ENCODE assay signal across 21 mouse cellular contexts in genomic region chr8:69772106-69772505, GRCm38 (mm10). TPM values are rescaled to one million over a fixed set of nuclear protein-coding genes. Genes with fewer than 3 reads are reported as not detected.
A peak's percentile ranks its signal among the peaks of the same experiment; 100 is the strongest.
DNase-seq lines count a peak whose midpoint lies in the region; ATAC-seq and TF ChIP-seq lines count a peak whose summit lies in the region.
"Had no signal": no experiment of that assay in that cellular context is flagged by ENCODE, and none has a peak within 500 bp of the region (broad histone marks: within the 10 kb centered on the region; RNA-seq: fewer than 3 reads in every experiment).

No protein-coding gene starts in this region.

- TF ChIP-seq EP300 in heart, adult 2 months (IDR thresholded peaks at IDR 0.05; ENCODE audit: insufficient read depth, low read depth, low read length): no peak

- peaks cover 30% of the 10 kb centered on the region for H3K36me3 ChIP-seq in heart, embryonic 12.5 days
- peaks cover 4% of the 10 kb centered on the region for H3K36me3 ChIP-seq in heart, adult 2 months (ENCODE audit: control insufficient read depth, insufficient read depth, low read length)
- peaks cover 41% of the 10 kb centered on the region for H3K36me3 ChIP-seq in embryonic facial prominence, embryonic 13.5 days
- peaks cover 15% of the 10 kb centered on the region; the same call in 1 of the 2 replicates for H3K36me3 ChIP-seq in neural tube, embryonic 14.5 days (ENCODE audit: control insufficient read depth, insufficient read depth, low read length)

- 84% methylated on average over 2 of the region's 2 CpGs for WGBS in heart, embryonic 12.5 days
- 79% methylated on average over 2 of the region's 2 CpGs for WGBS in heart, adult 2 months
- WGBS in embryonic facial prominence, embryonic 13.5 days: 85% methylated on average over 2 of the region's 2 CpGs
- WGBS in neural tube, embryonic 14.5 days: 87% methylated on average over 2 of the region's 2 CpGs

- peaks cover 4% of the 10 kb centered on the region; the same call in 1 of the 2 replicates for H3K9me3 ChIP-seq in heart, embryonic 12.5 days (replicated peaks)
- H3K9me3 ChIP-seq in embryonic facial prominence, embryonic 13.5 days: peaks cover 2% of the 10 kb centered on the region; the same call in 1 of the 2 replicates
- H3K9me3 ChIP-seq in neural tube, embryonic 14.5 days (ENCODE audit: control insufficient read depth, low read length): no peaks in the 10 kb centered on the region
- H3K9me3 ChIP-seq: heart, embryonic 10.5 days; stomach, embryonic 15.5 days had no signal

- H3K9ac ChIP-seq in heart, embryonic 12.5 days: no peak overlapping the region
- H3K9ac ChIP-seq in heart, adult 2 months (ENCODE audit: low read depth, low read length): no peak overlapping the region
- no peak overlapping the region for H3K9ac ChIP-seq in embryonic facial prominence, embryonic 13.5 days
- no peak overlapping the region for H3K9ac ChIP-seq in neural tube, embryonic 14.5 days (replicated peaks; ENCODE audit: low read depth, low read length)
- H3K9ac ChIP-seq: stomach, embryonic 15.5 days had no signal

- ATAC-seq in heart, embryonic 12.5 days (ENCODE audit: insufficient number of reproducible peaks, low FRiP score): no peak
- ATAC-seq in embryonic facial prominence, embryonic 13.5 days (ENCODE audit: insufficient number of reproducible peaks, insufficient read depth, low FRiP score, low TSS enrichment, low read depth): no peak
- ATAC-seq in neural tube, embryonic 14.5 days (ENCODE audit: low read depth): no peak

- TF ChIP-seq CTCF in heart, adult 2 months (IDR thresholded peaks at IDR 0.05): no peak

- peaks cover 10% of the 10 kb centered on the region for H3K79me2 ChIP-seq in heart, adult 2 months (replicated peaks; ENCODE audit: control insufficient read depth, insufficient read depth, low read length)

- H3K4me2 ChIP-seq in heart, embryonic 12.5 days: no peak overlapping the region
- H3K4me2 ChIP-seq in embryonic facial prominence, embryonic 13.5 days: peak overlapping the region; percentile 21
- peak overlapping the region; percentile 7; the same call in 1 of the 2 replicates for H3K4me2 ChIP-seq in neural tube, embryonic 14.5 days (ENCODE audit: low read depth, low read length)
- H3K4me2 ChIP-seq: liver, embryonic 11.5 days; stomach, embryonic 15.5 days had no signal

- intact Hi-C loops in heart, adult 2 months (cut with DNase I): loop anchor here (2.0 to 10.0 kb wide), 3 partner anchors 21 to 120 kb away; partner anchors contain the start of genes Zfp869 and Zfp964
- intact Hi-C loops in left cerebral cortex, postnatal 25 days (cut with DNase I): no loop called here

- 0 out of 2 replicates have a peak overlapping the region, but pooled peaks have one; percentile 10 for H3K27ac ChIP-seq in heart, embryonic 12.5 days (ENCODE audit: poor library complexity, severe bottlenecking)
- no peak overlapping the region for H3K27ac ChIP-seq in heart, adult 2 months
- 0 out of 2 replicates have a peak overlapping the region, but pooled peaks have one; percentile 30 for H3K27ac ChIP-seq in embryonic facial prominence, embryonic 13.5 days
- H3K27ac ChIP-seq in neural tube, embryonic 14.5 days (ENCODE audit: low read depth, low read length): no peak overlapping the region
- H3K27ac ChIP-seq: heart, embryonic 10.5 days; stomach, embryonic 15.5 days had no signal

- TF ChIP-seq POLR2A in heart, adult 2 months (IDR thresholded peaks at IDR 0.05; ENCODE audit: insufficient read depth, low read depth, low read length): no peak

- H3K4me1 ChIP-seq in heart, embryonic 12.5 days (replicated peaks): peaks cover 30% of the 10 kb centered on the region
- H3K4me1 ChIP-seq in heart, adult 2 months (ENCODE audit: control insufficient read depth, insufficient read depth, low read length): no peaks in the 10 kb centered on the region; the same call in 1 of the 2 replicates
- H3K4me1 ChIP-seq in embryonic facial prominence, embryonic 13.5 days: peaks cover 18% of the 10 kb centered on the region
- peaks cover 18% of the 10 kb centered on the region for H3K4me1 ChIP-seq in neural tube, embryonic 14.5 days (ENCODE audit: control insufficient read depth, insufficient read depth, low read length)

- DNase-seq in heart, adult 2 months: no peak
- peak; percentile 0 for DNase-seq in lung, postnatal 10 days
- DNase-seq in lung, adult 18-20 months: no peak
- no peak for DNase-seq in left cerebral cortex, postnatal 25 days (ENCODE audit: low spot score in 2 of 2)
- DNase-seq: adrenal gland, postnatal 10 days; B cell, adult 2 months; cerebellum, adult 11 months; cerebellum, postnatal 36 days; gastrocnemius, postnatal 10 days; heart, postnatal 14 days; kidney, adult 9 months; kidney, postnatal 36 days; right cerebral cortex, postnatal 14 days; thymus, postnatal 36 days had no signal

- H3K4me3 ChIP-seq in heart, embryonic 12.5 days: no peak overlapping the region
- no peak overlapping the region for H3K4me3 ChIP-seq in heart, adult 2 months
- no peak overlapping the region for H3K4me3 ChIP-seq in embryonic facial prominence, embryonic 13.5 days
- H3K4me3 ChIP-seq in neural tube, embryonic 14.5 days (ENCODE audit: low read depth, low read length): no peak overlapping the region
- H3K4me3 ChIP-seq: heart, embryonic 10.5 days; megakaryocyte, embryonic 14.5 days; stomach, embryonic 15.5 days had no signal

- no peaks in the 10 kb centered on the region for H3K27me3 ChIP-seq in heart, embryonic 12.5 days (replicated peaks)
- no peaks in the 10 kb centered on the region for H3K27me3 ChIP-seq in heart, adult 2 months (ENCODE audit: control insufficient read depth, insufficient read depth, low read length)
- H3K27me3 ChIP-seq in embryonic facial prominence, embryonic 13.5 days: no peaks in the 10 kb centered on the region
- no peaks in the 10 kb centered on the region for H3K27me3 ChIP-seq in neural tube, embryonic 14.5 days (ENCODE audit: control insufficient read depth, insufficient read depth, low read length)
- H3K27me3 ChIP-seq: megakaryocyte, embryonic 14.5 days; stomach, embryonic 15.5 days had no signal

RNA-seq across cellular contexts. Expression of gene Gm20422, which starts 2.6 kb away (rescaled TPM):
- 0.33 TPM in 1 of 2 replicates, not detected in the other for polyA plus RNA-seq in heart, embryonic 12.5 days (2016; fragmentation: Nextera tagmentation; extraction: Ambion mirVana)
- total RNA-seq in heart, adult 2 months (2021): 1 to 10 TPM in 1 of 2 experiments, under 1 TPM in 1; 0.47 to 2.1 TPM
- 0.64 TPM in 1 of 2 replicates, not detected in the other for polyA plus RNA-seq in heart, adult 2 months (2012; rRNA removed)
- polyA plus RNA-seq in embryonic facial prominence, embryonic 13.5 days (2015; fragmentation: Nextera tagmentation; extraction: Ambion mirVana): not detected in 2 replicates
- polyA plus RNA-seq in neural tube, embryonic 14.5 days (2014; fragmentation: Nextera tagmentation; extraction: Ambion mirVana): 0.45 and 0.86 TPM in 2 replicates
- 1 to 10 TPM in 1 of 2 experiments, under 1 TPM in 1; 0.73 to 1.1 TPM for total RNA-seq in left cerebral cortex, postnatal 25 days (2021)

RNA-seq across cellular contexts. Expression of gene Atp13a1, which starts 18.9 kb away (rescaled TPM):
- 34.4 and 36.7 TPM in 2 replicates for polyA plus RNA-seq in heart, embryonic 12.5 days (2016; fragmentation: Nextera tagmentation; extraction: Ambion mirVana)
- 10 to 100 TPM; 12.9 to 14.7 TPM for total RNA-seq in heart, adult 2 months (2021)
- 25.7 and 26.5 TPM in 2 replicates for polyA plus RNA-seq in heart, adult 2 months (2012; rRNA removed)
- 46.5 and 48.1 TPM in 2 replicates for polyA plus RNA-seq in embryonic facial prominence, embryonic 13.5 days (2015; fragmentation: Nextera tagmentation; extraction: Ambion mirVana)
- 48.0 and 51.1 TPM in 2 replicates for polyA plus RNA-seq in neural tube, embryonic 14.5 days (2014; fragmentation: Nextera tagmentation; extraction: Ambion mirVana)
- total RNA-seq in left cerebral cortex, postnatal 25 days (2021): 10 to 100 TPM; 36.4 to 40.1 TPM

RNA-seq across cellular contexts. Expression of gene Zfp866, which starts 18.9 kb away (rescaled TPM):
- polyA plus RNA-seq in heart, embryonic 12.5 days (2016; fragmentation: Nextera tagmentation; extraction: Ambion mirVana): 16.9 and 18.0 TPM in 2 replicates
- 10 to 100 TPM; 15.6 to 16.1 TPM for total RNA-seq in heart, adult 2 months (2021)
- polyA plus RNA-seq in heart, adult 2 months (2012; rRNA removed): 8.5 and 16.0 TPM in 2 replicates
- 39.4 and 41.6 TPM in 2 replicates for polyA plus RNA-seq in embryonic facial prominence, embryonic 13.5 days (2015; fragmentation: Nextera tagmentation; extraction: Ambion mirVana)
- polyA plus RNA-seq in neural tube, embryonic 14.5 days (2014; fragmentation: Nextera tagmentation; extraction: Ambion mirVana): 47.1 and 47.7 TPM in 2 replicates
- 10 to 100 TPM; 28.9 to 31.8 TPM for total RNA-seq in left cerebral cortex, postnatal 25 days (2021)

RNA-seq across cellular contexts. Expression of gene Zfp963, which starts 22.3 kb away (rescaled TPM):
- 2.9 and 3.3 TPM in 2 replicates for polyA plus RNA-seq in heart, embryonic 12.5 days (2016; fragmentation: Nextera tagmentation; extraction: Ambion mirVana)
- 1 to 10 TPM; 2.5 to 2.7 TPM for total RNA-seq in heart, adult 2 months (2021)
- 1.7 and 3.8 TPM in 2 replicates for polyA plus RNA-seq in heart, adult 2 months (2012; rRNA removed)
- polyA plus RNA-seq in embryonic facial prominence, embryonic 13.5 days (2015; fragmentation: Nextera tagmentation; extraction: Ambion mirVana): 6.9 and 8.9 TPM in 2 replicates
- 8.8 and 9.3 TPM in 2 replicates for polyA plus RNA-seq in neural tube, embryonic 14.5 days (2014; fragmentation: Nextera tagmentation; extraction: Ambion mirVana)
- 1 to 10 TPM; 4.0 to 4.3 TPM for total RNA-seq in left cerebral cortex, postnatal 25 days (2021)

RNA-seq across cellular contexts. Expression of gene Gmip, which starts 36.4 kb away (rescaled TPM):
- polyA plus RNA-seq in heart, embryonic 12.5 days (2016; fragmentation: Nextera tagmentation; extraction: Ambion mirVana): 8.5 and 8.6 TPM in 2 replicates
- 1 to 10 TPM; 4.6 to 4.8 TPM for total RNA-seq in heart, adult 2 months (2021)
- polyA plus RNA-seq in heart, adult 2 months (2012; rRNA removed): 6.6 and 10.9 TPM in 2 replicates
- polyA plus RNA-seq in embryonic facial prominence, embryonic 13.5 days (2015; fragmentation: Nextera tagmentation; extraction: Ambion mirVana): 10.3 and 11.0 TPM in 2 replicates
- polyA plus RNA-seq in neural tube, embryonic 14.5 days (2014; fragmentation: Nextera tagmentation; extraction: Ambion mirVana): 27.5 and 31.3 TPM in 2 replicates
- 10 to 100 TPM in 1 of 2 experiments, 1 to 10 TPM in 1; 9.4 to 17.9 TPM for total RNA-seq in left cerebral cortex, postnatal 25 days (2021)

Comparison
In these comparisons a context has a peak if more than half of its experiments do, and no peak if none do; other contexts are left out.
1. H3K27ac ChIP-seq: peak in heart, embryonic 12.5 days (single experiment) and embryonic facial prominence, embryonic 13.5 days (single experiment); none in heart, adult 2 months (single experiment) and neural tube, embryonic 14.5 days (single experiment).